Mouse (Mus musculus) forebrain, embryonic 16.5 days (tissue): Measurements from ENCODE around the gene Btbd9. TPM values are rescaled to one million over a fixed set of nuclear protein-coding genes. Genes with fewer than 3 reads are reported as not detected.

Source experiments
- ATAC-seq: fragments of 200-750 bp; cut with Nextera tagmentation; 2 replicates; pipeline ENCODE4 v1.8.0; 2017; ENCODE audit warnings: mild to moderate bottlenecking, moderate library complexity
- H3K27ac ChIP-seq: fragments of 300-500 bp; sonication (generic); 2 replicates; pipeline ENCODE4 v1.5.1; 2014; ENCODE audit warnings: low read length, control low read depth
- H3K27me3 ChIP-seq: fragments of 300-500 bp; sonication (generic); replicated peaks from 2 replicates; pipeline ENCODE4 v1.6.1; 2014; ENCODE audit warnings: low read length; ENCODE audit not compliant: control insufficient read depth, insufficient read depth
- H3K36me3 ChIP-seq: fragments of 300-500 bp; sonication (generic); 2 replicates; pipeline ENCODE4 v1.6.1; 2014; ENCODE audit not compliant: control insufficient read depth, insufficient read depth
- H3K4me1 ChIP-seq: fragments of 300-500 bp; sonication (generic); replicated peaks from 2 replicates; pipeline ENCODE4 v1.6.1; 2014; ENCODE audit warnings: low read length; ENCODE audit not compliant: control insufficient read depth, insufficient read depth
- H3K4me2 ChIP-seq: fragments of 300-500 bp; sonication (generic); 2 replicates; pipeline ENCODE4 v1.6.1; 2014; ENCODE audit warnings: mild to moderate bottlenecking, low read length, control low read depth
- H3K4me3 ChIP-seq: fragments of 300-500 bp; sonication (generic); replicated peaks from 2 replicates; pipeline ENCODE4 v1.5.1; 2014; ENCODE audit warnings: mild to moderate bottlenecking, low read length, control low read depth
- H3K9ac ChIP-seq: fragments of 300-500 bp; sonication (generic); replicated peaks from 2 replicates; pipeline ENCODE4 v1.6.1; 2014; ENCODE audit warnings: low read depth, low read length, control low read depth
- H3K9me3 ChIP-seq: fragments of 300-500 bp; sonication (generic); 2 replicates; pipeline ENCODE4 v1.6.1; 2016; ENCODE audit warnings: low read length; ENCODE audit not compliant: control insufficient read depth
- WGBS: fragments of 180-500 bp; shearing (Covaris S2); extraction: QIAGEN DNeasy Blood & Tissue Kit; methylation state at CpG from one replicate; pipeline ENCODE4 v1.1.7; 2014; 5-methylcytosine and 5-hydroxymethylcytosine counted together
- polyA plus RNA-seq: library from polyadenylated mRNA; unstranded; fragments of >200 nt; fragmentation: Nextera tagmentation; extraction: Ambion mirVana; gene quantifications from 2 replicates; pipeline ENCODE4 v1.2.1, GENCODE M21; 2015

The Btbd9 gene
- polyA plus RNA-seq, 1 experiment from 2014 or later: 141 TPM

DNA sequence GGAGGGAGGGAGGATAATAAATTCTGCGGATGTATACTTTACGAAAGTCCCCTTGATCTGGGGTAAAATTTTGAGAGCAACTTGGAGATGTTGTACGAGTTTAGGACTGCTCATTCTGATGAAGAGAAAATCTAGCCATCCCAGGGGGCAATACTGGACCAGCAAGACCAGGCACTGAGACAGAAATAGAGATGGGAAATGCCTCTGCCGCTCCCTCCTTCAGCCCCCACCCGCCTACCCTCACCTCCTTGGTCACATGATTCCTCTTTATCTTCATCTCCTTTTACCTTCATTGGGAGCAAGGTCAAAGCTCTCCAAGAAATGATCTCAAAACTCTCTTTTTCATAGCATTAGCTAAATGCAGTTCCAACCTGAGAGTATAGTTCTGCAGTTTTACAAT is 88.6 kb downstream of the Btbd9 start:
- H3K4me2 ChIP-seq: no peak overlapping the region
- no peak overlapping the region for H3K27ac ChIP-seq
- H3K9ac ChIP-seq: no peak overlapping the region
- no peak for ATAC-seq
- H3K27me3 ChIP-seq: no peaks in the 10 kb centered on the region
- H3K4me1 ChIP-seq: peaks cover 8% of the 10 kb centered on the region
- H3K4me3 ChIP-seq: no peak overlapping the region
- 95% methylated on average over 5 of the region's 5 CpGs for WGBS
- H3K36me3 ChIP-seq: no peaks in the 10 kb centered on the region
- no peaks in the 10 kb centered on the region for H3K9me3 ChIP-seq

DNA sequence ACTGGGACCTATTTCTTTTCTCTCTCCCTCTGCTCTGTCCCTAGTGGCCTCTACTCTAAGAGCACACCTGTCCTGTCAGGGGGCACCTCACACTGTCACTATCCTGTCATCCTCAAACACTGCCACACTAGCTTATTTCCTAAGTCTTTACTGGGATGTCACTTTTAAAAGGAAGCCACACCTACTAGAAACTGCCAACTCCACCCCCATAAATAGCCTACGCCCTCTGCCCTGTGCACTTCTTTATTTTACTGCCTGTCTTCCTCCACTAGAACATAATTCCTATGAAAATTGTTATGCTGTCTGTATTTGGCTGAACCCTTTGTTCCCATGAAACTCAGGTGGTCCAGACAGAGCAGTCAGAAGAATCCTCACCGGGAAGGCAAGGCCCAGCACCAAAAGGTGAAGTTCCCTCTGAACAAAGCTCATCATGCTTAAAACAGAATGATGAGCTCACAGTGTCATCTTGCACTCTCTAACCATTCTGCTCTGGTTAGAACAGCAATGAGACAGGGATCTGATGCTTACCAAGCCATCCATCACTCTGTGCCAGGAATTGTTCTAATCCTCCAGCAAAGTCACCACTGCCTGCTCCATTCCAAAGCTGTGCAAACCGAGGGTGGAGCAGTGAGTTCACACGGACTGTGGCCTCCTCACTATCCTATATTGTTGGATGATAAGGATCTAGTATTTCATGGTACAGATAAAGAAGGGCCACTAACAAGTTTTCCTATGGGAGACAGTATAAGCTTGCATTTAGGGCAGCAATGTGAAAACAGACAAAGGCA is 91.0 kb downstream of the Btbd9 start:
- Histone ChIP-seq H3K36me3 (no peaks in the 10 kb centered on the region), H3K9me3 (no peaks in the 10 kb centered on the region), H3K4me2 (no peak overlapping the region), H3K27me3 (no peaks in the 10 kb centered on the region), H3K27ac (no peak overlapping the region), H3K9ac (no peak overlapping the region), H3K4me3 (no peak overlapping the region), H3K4me1 (peaks cover 8% of the 10 kb centered on the region)
- 87% methylated on average over 4 of the region's 4 CpGs for WGBS
- ATAC-seq: no peak

DNA sequence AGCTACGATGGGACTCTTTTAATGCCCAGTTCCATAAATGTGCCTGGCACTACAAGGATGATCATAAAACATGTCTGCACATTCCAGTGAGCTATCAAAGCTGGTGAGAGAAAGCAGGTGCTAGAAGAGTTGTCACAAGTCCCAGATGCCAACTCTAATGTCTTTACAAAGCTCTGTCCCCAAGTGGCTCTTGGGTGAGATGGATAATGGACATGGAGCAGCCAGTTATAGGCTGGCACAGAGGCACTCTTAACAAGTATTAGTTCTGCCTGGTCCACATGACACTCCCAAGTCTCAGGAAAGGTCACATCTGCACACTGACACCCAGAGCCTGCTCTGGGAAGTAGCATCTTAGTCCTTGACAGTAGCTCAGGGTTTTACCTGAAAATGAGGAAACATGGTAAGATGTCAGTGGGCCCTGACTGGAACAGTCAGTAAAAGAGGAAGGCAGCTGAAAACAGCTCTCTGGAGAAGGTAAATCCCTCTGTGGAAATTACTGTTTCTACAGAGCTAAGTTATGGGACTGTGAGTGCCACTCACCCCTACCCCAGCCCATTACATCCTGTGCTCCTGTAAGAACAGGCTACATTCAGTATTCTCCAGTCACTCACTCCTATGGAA is 91.7 kb downstream of the Btbd9 start:
- no peaks in the 10 kb centered on the region for H3K27me3 ChIP-seq

DNA sequence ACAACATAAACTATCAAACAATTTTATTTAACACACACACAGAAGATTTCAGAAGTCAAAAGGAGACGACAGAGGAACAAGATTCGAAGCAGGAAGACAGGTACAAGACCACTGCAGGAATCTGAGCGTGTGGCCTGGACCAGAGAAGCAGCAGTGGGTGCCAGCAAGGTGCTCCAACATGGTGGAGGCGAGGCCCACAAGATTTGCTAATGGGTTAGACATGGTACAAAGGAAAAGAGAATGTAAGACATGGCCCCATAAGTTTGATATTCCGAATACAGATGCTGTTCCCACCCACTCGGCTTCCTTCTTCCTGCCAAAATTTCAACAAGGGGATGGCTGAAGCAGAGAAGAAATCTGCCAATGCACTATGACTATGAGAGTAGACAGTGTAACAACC is 94.5 kb downstream of the Btbd9 start:
- Histone ChIP-seq H3K9ac (no peak overlapping the region), H3K4me1 (0 out of 2 replicates have a peak, but pooled peaks cover 3% of the 10 kb centered on the region), H3K9me3 (no peaks in the 10 kb centered on the region), H3K4me3 (no peak overlapping the region), H3K36me3 (no peaks in the 10 kb centered on the region), H3K27me3 (no peaks in the 10 kb centered on the region), H3K4me2 (no peak overlapping the region), H3K27ac (no peak overlapping the region)
- ATAC-seq: no peak
- 92% methylated on average over 6 of the region's 6 CpGs for WGBS

More for the DNA sequence above, 91.7 kb downstream of the Btbd9 start:
- WGBS: 100% methylated on average over 1 of the region's 1 CpGs
- no peak overlapping the region for H3K4me3 ChIP-seq
- H3K4me1 ChIP-seq: peaks cover 2% of the 10 kb centered on the region; the same call in 1 of the 2 replicates
- H3K36me3 ChIP-seq: no peaks in the 10 kb centered on the region
- no peak overlapping the region for H3K4me2 ChIP-seq
- no peak for ATAC-seq
- H3K27ac ChIP-seq: no peak overlapping the region
- H3K9ac ChIP-seq: no peak overlapping the region
- no peaks in the 10 kb centered on the region for H3K9me3 ChIP-seq

DNA sequence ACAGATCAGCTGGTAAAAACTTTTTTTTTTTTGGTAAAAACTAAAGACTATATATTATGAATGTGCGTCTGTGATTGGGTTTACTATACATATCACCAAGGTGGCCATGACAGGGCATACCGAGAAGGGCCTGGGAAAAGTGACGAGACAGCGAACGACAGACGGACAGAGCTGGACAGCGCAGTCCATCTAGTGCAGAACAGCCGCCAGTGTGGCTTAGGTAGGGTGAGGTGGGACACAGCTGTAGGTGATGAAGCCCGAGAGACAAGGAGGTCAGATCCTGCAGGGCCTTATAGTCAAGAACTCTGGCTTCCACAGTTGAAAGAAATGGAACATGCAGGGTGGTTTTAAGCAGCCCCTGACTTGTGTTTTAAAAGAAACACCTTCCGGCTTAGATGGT is 94.9 kb downstream of the Btbd9 start:
- Histone ChIP-seq H3K4me3 (no peak overlapping the region), H3K4me2 (no peak overlapping the region), H3K36me3 (no peaks in the 10 kb centered on the region), H3K27ac (no peak overlapping the region), H3K9ac (no peak overlapping the region), H3K9me3 (no peaks in the 10 kb centered on the region), H3K4me1 (0 out of 2 replicates have a peak, but pooled peaks cover 3% of the 10 kb centered on the region), H3K27me3 (no peaks in the 10 kb centered on the region)
- no peak for ATAC-seq
- 96% methylated on average over 10 of the region's 10 CpGs for WGBS

DNA sequence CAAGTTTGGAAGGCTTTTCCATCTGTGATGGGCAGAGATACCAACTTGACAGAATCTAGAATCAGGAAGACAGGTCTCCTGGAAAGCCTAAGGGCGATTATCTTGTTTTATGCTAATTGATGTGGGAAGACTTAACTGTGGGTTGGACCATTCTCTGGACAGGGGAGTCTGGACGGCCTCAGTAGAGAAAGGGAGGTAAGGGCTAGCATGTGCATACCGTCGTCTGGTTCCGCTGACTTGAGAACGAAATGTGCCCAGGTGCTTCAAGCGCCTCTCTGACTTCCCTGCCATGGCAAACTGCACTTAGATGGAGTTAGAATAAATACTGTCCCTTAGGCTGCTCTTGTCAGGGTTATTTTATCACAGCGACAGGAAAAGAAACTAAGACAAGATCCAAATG is 95.9 kb downstream of the Btbd9 start:
- H3K36me3 ChIP-seq: no peaks in the 10 kb centered on the region
- 94% methylated on average over 8 of the region's 8 CpGs for WGBS
- H3K27ac ChIP-seq: no peak overlapping the region
- H3K27me3 ChIP-seq: no peaks in the 10 kb centered on the region
- ATAC-seq: no peak
- no peaks in the 10 kb centered on the region for H3K9me3 ChIP-seq
- H3K9ac ChIP-seq: no peak overlapping the region
- no peak overlapping the region for H3K4me2 ChIP-seq
- H3K4me3 ChIP-seq: no peak overlapping the region
- H3K4me1 ChIP-seq: 0 out of 2 replicates have a peak, but pooled peaks cover 3% of the 10 kb centered on the region

DNA sequence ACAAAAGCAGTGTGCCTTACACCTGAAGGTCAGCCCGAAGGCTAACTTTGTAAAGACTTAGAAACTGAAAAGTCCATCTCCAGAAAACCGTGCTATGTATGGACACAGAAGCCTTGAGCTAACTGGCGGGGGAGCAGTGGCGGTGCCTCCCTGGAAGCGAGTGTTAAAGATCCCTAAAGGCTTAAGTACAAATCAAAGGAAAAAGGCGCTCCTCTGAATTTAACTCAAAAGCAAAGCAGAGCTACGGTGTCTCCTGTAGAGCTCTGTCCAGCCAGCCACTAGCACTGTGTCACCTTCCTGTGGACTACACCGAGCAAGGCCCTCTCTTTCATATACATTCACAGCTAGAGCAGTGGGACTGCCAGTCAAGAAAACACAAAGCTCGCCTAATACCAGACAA is 98.1 kb downstream of the Btbd9 start:
- no peak overlapping the region for H3K4me2 ChIP-seq
- H3K9ac ChIP-seq: no peak overlapping the region
- H3K36me3 ChIP-seq: no peaks in the 10 kb centered on the region
- H3K27me3 ChIP-seq: no peaks in the 10 kb centered on the region
- no peak overlapping the region for H3K27ac ChIP-seq
- no peak for ATAC-seq
- peaks cover 9% of the 10 kb centered on the region for H3K4me1 ChIP-seq
- H3K9me3 ChIP-seq: no peaks in the 10 kb centered on the region
- WGBS: 43% methylated on average over 9 of the region's 9 CpGs
- no peak overlapping the region for H3K4me3 ChIP-seq

DNA sequence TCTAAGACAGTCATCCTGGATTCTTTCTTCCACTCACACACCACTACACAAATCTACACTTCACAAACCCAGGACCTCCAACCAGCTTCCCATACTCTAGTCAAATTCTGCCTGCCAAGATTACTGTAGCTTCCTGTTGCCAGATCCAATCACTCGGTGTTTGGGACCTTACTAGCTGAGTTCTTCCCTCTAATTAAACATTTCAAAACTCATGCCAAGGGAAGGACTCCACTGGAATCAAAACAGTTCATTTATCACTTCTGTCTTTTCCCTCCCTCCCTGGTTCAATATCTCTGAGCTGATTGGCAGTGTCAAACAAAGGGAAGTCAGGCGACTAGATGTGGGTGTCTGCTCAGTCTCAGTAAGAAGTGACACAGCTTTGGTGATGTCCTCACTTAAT is 101.7 kb downstream of the Btbd9 start:
- H3K9ac ChIP-seq: no peak overlapping the region
- no peaks in the 10 kb centered on the region for H3K9me3 ChIP-seq
- H3K27ac ChIP-seq: no peak overlapping the region
- peak; percentile 38; the same call in 1 of the 2 replicates for ATAC-seq
- no peak overlapping the region for H3K4me2 ChIP-seq
- no peak overlapping the region for H3K4me3 ChIP-seq
- peaks cover 24% of the 10 kb centered on the region for H3K4me1 ChIP-seq
- WGBS: 32% methylated on average over 2 of the region's 2 CpGs
- no peaks in the 10 kb centered on the region for H3K27me3 ChIP-seq
- H3K36me3 ChIP-seq: no peaks in the 10 kb centered on the region

DNA sequence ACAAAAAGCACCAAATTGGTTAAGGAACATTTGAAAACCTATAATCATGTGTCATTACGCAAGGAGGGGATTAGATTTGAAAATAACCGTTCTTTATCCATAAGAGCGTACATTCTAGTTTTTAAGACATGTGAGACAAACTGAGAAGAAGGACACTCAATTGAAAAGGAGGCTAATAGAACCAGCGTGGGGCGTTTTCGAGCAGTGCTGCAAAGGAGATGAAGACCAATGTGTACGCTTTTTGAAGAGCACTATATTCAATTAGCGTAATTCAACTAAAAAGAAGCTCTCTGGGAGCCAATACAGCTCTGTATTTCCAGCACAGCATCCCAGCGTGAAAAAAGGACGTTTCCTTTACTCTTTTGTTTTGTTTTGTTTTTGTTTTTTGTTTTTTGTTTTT is 103.5 kb downstream of the Btbd9 start:
- Histone ChIP-seq H3K36me3 (no peaks in the 10 kb centered on the region), H3K4me2 (no peak overlapping the region), H3K27me3 (no peaks in the 10 kb centered on the region), H3K27ac (no peak overlapping the region), H3K4me3 (no peak overlapping the region), H3K9me3 (no peaks in the 10 kb centered on the region), H3K9ac (no peak overlapping the region), H3K4me1 (peaks cover 37% of the 10 kb centered on the region)
- ATAC-seq: no peak
- 67% methylated on average over 10 of the region's 10 CpGs for WGBS
